8 mouse cellular contexts compared by ENCODE assay signal in the genomic region with DNA sequence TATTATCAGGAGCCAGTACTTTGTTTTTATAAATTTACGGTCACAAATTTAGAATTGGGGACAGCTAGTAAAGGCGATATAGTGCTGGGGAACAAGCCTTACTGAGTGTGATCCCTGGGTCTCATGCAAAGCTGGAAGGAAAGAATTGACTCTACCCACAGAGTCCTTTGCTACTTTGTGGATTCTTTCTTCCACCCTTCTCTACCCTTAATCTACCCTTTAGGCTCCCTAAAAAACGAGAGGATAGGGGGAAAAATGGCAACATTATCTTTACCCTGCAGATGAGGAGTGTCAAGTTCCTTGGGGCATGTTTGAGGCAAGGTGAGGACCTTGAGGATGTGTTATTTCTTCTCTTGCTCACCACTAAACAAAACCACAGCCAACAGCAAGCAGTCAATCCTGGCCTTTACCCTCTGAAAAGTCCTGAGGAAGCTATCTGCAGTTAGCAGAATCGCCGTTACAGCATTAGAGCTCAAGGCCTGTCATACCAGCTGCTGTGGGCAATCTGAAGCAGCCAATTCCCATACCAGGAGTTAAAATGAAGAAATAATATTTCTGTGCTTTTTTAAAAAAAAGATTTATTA. TPM values are rescaled to one million over a fixed set of nuclear protein-coding genes. Genes with fewer than 3 reads are reported as not detected.
DNase-seq lines count a peak whose midpoint lies in the region; ATAC-seq and TF ChIP-seq lines count a peak whose summit lies in the region.

No protein-coding gene starts in this region.

- H3K27ac ChIP-seq in neural tube, embryonic 11.5 days (ENCODE audit: low read depth, low read length) = no peak overlapping the region
- H3K27ac ChIP-seq in forebrain, embryonic 10.5 days = peak overlapping the region; percentile 100
- peak overlapping the region; percentile 85 for H3K27ac ChIP-seq in liver, embryonic 11.5 days (ENCODE audit: low read depth, low read length)
- H3K27ac ChIP-seq in stomach, postnatal 0 days (replicated peaks) = no peak overlapping the region

- H3K36me3 ChIP-seq in neural tube, embryonic 11.5 days (ENCODE audit: control insufficient read depth, insufficient read depth, low read length) = 0 out of 2 replicates have a peak, but pooled peaks cover 2% of the 10 kb centered on the region
- peaks cover 40% of the 10 kb centered on the region for H3K36me3 ChIP-seq in forebrain, embryonic 10.5 days (replicated peaks)
- peaks cover 8% of the 10 kb centered on the region; the same call in 1 of the 2 replicates for H3K36me3 ChIP-seq in liver, embryonic 11.5 days (ENCODE audit: control insufficient read depth, insufficient read depth, low read length)
- H3K36me3 ChIP-seq in stomach, postnatal 0 days (ENCODE audit: control insufficient read depth, insufficient read depth, low read length) = no peaks in the 10 kb centered on the region

- H3K4me2 ChIP-seq in neural tube, embryonic 11.5 days (ENCODE audit: low read depth) = peak overlapping the region; percentile 55
- H3K4me2 ChIP-seq in liver, embryonic 11.5 days = peak overlapping the region; percentile 93
- H3K4me2 ChIP-seq in stomach, postnatal 0 days (replicated peaks; ENCODE audit: low read depth) = peak overlapping the region; percentile 63

- H3K4me1 ChIP-seq in neural tube, embryonic 11.5 days (ENCODE audit: control insufficient read depth, insufficient read depth, low read length) = peaks cover 7% of the 10 kb centered on the region
- peaks cover 13% of the 10 kb centered on the region for H3K4me1 ChIP-seq in forebrain, embryonic 10.5 days
- peaks cover 6% of the 10 kb centered on the region for H3K4me1 ChIP-seq in liver, embryonic 11.5 days (replicated peaks; ENCODE audit: control insufficient read depth, insufficient read depth, low read length)
- no peaks in the 10 kb centered on the region for H3K4me1 ChIP-seq in stomach, postnatal 0 days (replicated peaks; ENCODE audit: control insufficient read depth, insufficient read depth)

- TF ChIP-seq EP300 in stomach, postnatal 0 days (optimal IDR thresholded peaks at IDR 0.05) = no peak

- peak overlapping the region; percentile 80 for H3K4me3 ChIP-seq in neural tube, embryonic 11.5 days (ENCODE audit: low read depth, low read length)
- H3K4me3 ChIP-seq in forebrain, embryonic 10.5 days = peak overlapping the region; percentile 93
- H3K4me3 ChIP-seq in liver, embryonic 11.5 days (ENCODE audit: low read depth, low read length) = peak overlapping the region; percentile 82
- H3K4me3 ChIP-seq in stomach, postnatal 0 days (ENCODE audit: low read depth, low read length) = peak overlapping the region; percentile 71

- ATAC-seq in neural tube, embryonic 11.5 days (ENCODE audit: insufficient read depth, low FRiP score, low TSS enrichment) = no peak
- ATAC-seq in liver, embryonic 11.5 days (replicated peaks; ENCODE audit: low FRiP score) = 0 out of 2 replicates have a peak, but pooled peaks have one; percentile 14
- no peak for ATAC-seq in stomach, postnatal 0 days (ENCODE audit: low FRiP score, low TSS enrichment)

- TF ChIP-seq CTCF in stomach, postnatal 0 days (IDR thresholded peaks at IDR 0.05; ENCODE audit: low read depth) = no peak

- H3K9ac ChIP-seq in neural tube, embryonic 11.5 days (ENCODE audit: low read length) = peak overlapping the region; percentile 97
- H3K9ac ChIP-seq in liver, embryonic 11.5 days (ENCODE audit: low read depth, low read length) = peak overlapping the region; percentile 98
- peak overlapping the region; percentile 82; the same call in 1 of the 2 replicates for H3K9ac ChIP-seq in stomach, postnatal 0 days (ENCODE audit: low read length)

- 71% methylated on average over 5 of the region's 5 CpGs for WGBS in neural tube, embryonic 11.5 days
- 75% methylated on average over 5 of the region's 5 CpGs for WGBS in forebrain, embryonic 10.5 days
- 34% methylated on average over 5 of the region's 5 CpGs for WGBS in liver, embryonic 11.5 days
- 31% methylated on average over 5 of the region's 5 CpGs for WGBS in stomach, postnatal 0 days

- no peaks in the 10 kb centered on the region for H3K9me3 ChIP-seq in neural tube, embryonic 11.5 days (ENCODE audit: control insufficient read depth, low read length)
- H3K9me3 ChIP-seq in forebrain, embryonic 10.5 days = no peaks in the 10 kb centered on the region
- H3K9me3 ChIP-seq in liver, embryonic 11.5 days (ENCODE audit: control insufficient read depth, low read length) = no peaks in the 10 kb centered on the region
- no peaks in the 10 kb centered on the region for H3K9me3 ChIP-seq in stomach, postnatal 0 days (ENCODE audit: control insufficient read depth, low read length)

- DNase-seq in neural tube, embryonic 11.5 days (ENCODE audit: low spot score) = no peak
- no peak for DNase-seq in neural tube, embryonic 10.5 days (ENCODE audit: extremely low spot score, low spot score)
- DNase-seq in forebrain, embryonic 10.5 days (ENCODE audit: extremely low spot score, low spot score) = no peak
- DNase-seq in liver, embryonic 11.5 days (ENCODE audit: low spot score) = no peak
- no peak for DNase-seq in stomach, postnatal 0 days (ENCODE audit: low spot score)
- DNase-seq in thymus, adult 18-20 months = no peak
- no peak for DNase-seq in right cerebral cortex, postnatal 36 days (ENCODE audit: low spot score in 2 of 2)
- no peak for DNase-seq in ovary, postnatal 36 days (ENCODE audit: low spot score)

- H3K27me3 ChIP-seq in neural tube, embryonic 11.5 days (ENCODE audit: control insufficient read depth, insufficient read depth, low read length) = no peaks in the 10 kb centered on the region
- H3K27me3 ChIP-seq in forebrain, embryonic 10.5 days (ENCODE audit: poor library complexity, severe bottlenecking) = no peaks in the 10 kb centered on the region
- H3K27me3 ChIP-seq in liver, embryonic 11.5 days (replicated peaks; ENCODE audit: control insufficient read depth, insufficient read depth, low read length) = no peaks in the 10 kb centered on the region
- no peaks in the 10 kb centered on the region for H3K27me3 ChIP-seq in stomach, postnatal 0 days (ENCODE audit: control insufficient read depth, insufficient read depth, low read length)

RNA-seq across cellular contexts. Expression of gene Tipin, which starts 1.1 kb away (rescaled TPM):
- 218 and 240 TPM in 2 replicates for polyA plus RNA-seq in neural tube, embryonic 11.5 days (2014; fragmentation: Nextera tagmentation; extraction: Ambion mirVana)
- polyA plus RNA-seq in forebrain, embryonic 10.5 days (2016; fragmentation: Nextera tagmentation; extraction: Ambion mirVana) = 330 and 333 TPM in 2 replicates
- 361 and 387 TPM in 2 replicates for polyA plus RNA-seq in liver, embryonic 11.5 days (2014; fragmentation: Nextera tagmentation; extraction: Ambion mirVana)
- 81.1 and 85.7 TPM in 2 replicates for polyA plus RNA-seq in stomach, postnatal 0 days (2015; fragmentation: Nextera tagmentation; extraction: Ambion mirVana)

RNA-seq across cellular contexts. Expression of gene Map2k1, which starts 29.1 kb away (rescaled TPM):
- 81.0 and 84.5 TPM in 2 replicates for polyA plus RNA-seq in neural tube, embryonic 11.5 days (2014; fragmentation: Nextera tagmentation; extraction: Ambion mirVana)
- polyA plus RNA-seq in forebrain, embryonic 10.5 days (2016; fragmentation: Nextera tagmentation; extraction: Ambion mirVana) = 74.9 and 81.7 TPM in 2 replicates
- 68.1 and 74.5 TPM in 2 replicates for polyA plus RNA-seq in liver, embryonic 11.5 days (2014; fragmentation: Nextera tagmentation; extraction: Ambion mirVana)
- polyA plus RNA-seq in stomach, postnatal 0 days (2015; fragmentation: Nextera tagmentation; extraction: Ambion mirVana) = 84.1 and 85.0 TPM in 2 replicates

RNA-seq across cellular contexts. Expression of gene Uchl4, which starts 47.5 kb away (rescaled TPM):
- 1.7 and 2.4 TPM in 2 replicates for polyA plus RNA-seq in neural tube, embryonic 11.5 days (2014; fragmentation: Nextera tagmentation; extraction: Ambion mirVana)
- 3.6 and 4.4 TPM in 2 replicates for polyA plus RNA-seq in forebrain, embryonic 10.5 days (2016; fragmentation: Nextera tagmentation; extraction: Ambion mirVana)
- 2.5 and 5.4 TPM in 2 replicates for polyA plus RNA-seq in liver, embryonic 11.5 days (2014; fragmentation: Nextera tagmentation; extraction: Ambion mirVana)
- 2.0 and 2.2 TPM in 2 replicates for polyA plus RNA-seq in stomach, postnatal 0 days (2015; fragmentation: Nextera tagmentation; extraction: Ambion mirVana)

RNA-seq across cellular contexts. Expression of gene Dis3l, which starts 58.6 kb away (rescaled TPM):
- polyA plus RNA-seq in neural tube, embryonic 11.5 days (2014; fragmentation: Nextera tagmentation; extraction: Ambion mirVana) = 25.4 and 25.6 TPM in 2 replicates
- polyA plus RNA-seq in forebrain, embryonic 10.5 days (2016; fragmentation: Nextera tagmentation; extraction: Ambion mirVana) = 21.2 and 21.9 TPM in 2 replicates
- 18.2 and 21.3 TPM in 2 replicates for polyA plus RNA-seq in liver, embryonic 11.5 days (2014; fragmentation: Nextera tagmentation; extraction: Ambion mirVana)
- 6.9 and 7.2 TPM in 2 replicates for polyA plus RNA-seq in stomach, postnatal 0 days (2015; fragmentation: Nextera tagmentation; extraction: Ambion mirVana)

Comparison
In these comparisons a context has a peak if more than half of its experiments do, and no peak if none do; other contexts are left out.
1. H3K27ac ChIP-seq: peak in forebrain, embryonic 10.5 days (single experiment) and liver, embryonic 11.5 days (single experiment); none in neural tube, embryonic 11.5 days (single experiment) and stomach, postnatal 0 days (single experiment).
2. Peak in every context shown above with its lines, with median percentiles within 50 percentile points of each other: H3K4me2 ChIP-seq, H3K4me3 ChIP-seq and H3K9ac ChIP-seq.